Mouse (Mus musculus) CH12.LX (cell line): ENCODE measurements around the gene Gm10142. TPM values are rescaled to one million over a fixed set of nuclear protein-coding genes. Genes with fewer than 3 reads are reported as not detected.
A peak's percentile ranks its signal among the peaks of the same experiment; 100 is the strongest.

Source experiments
- DNase-seq: peaks from one replicate; pipeline ENCODE4 v3.0.0-alpha.2; 2013; ENCODE audit errors: extremely low read depth
- H3K27ac ChIP-seq: 2 replicates; pipeline ENCODE4 v1.5.1; 2012; ENCODE audit warnings: low read depth, mild to moderate bottlenecking, control low read depth, moderate library complexity; ENCODE audit not compliant: insufficient read depth
- H3K27me3 ChIP-seq: replicated peaks from 2 replicates; pipeline ENCODE3; 2012; ENCODE audit warnings: inconsistent platforms
- H3K36me3 ChIP-seq, 2 experiments: replicated peaks in 1 of 2; 2 replicates each; pipeline versions ENCODE3 to v1.6.1; 2012; ENCODE audit warnings: inconsistent platforms in 1 of 2, low read length in 1 of 2, mild to moderate bottlenecking in 1 of 2, mixed read lengths in 1 of 2, moderate library complexity in 1 of 2; ENCODE audit not compliant: control insufficient read depth in 1 of 2, insufficient read depth in 1 of 2
- H3K4me1 ChIP-seq, 2 experiments: 2 replicates each; pipeline ENCODE4 v1.6.1; 2012; ENCODE audit warnings: inconsistent platforms in 1 of 2, moderate library complexity in 1 of 2; ENCODE audit not compliant: insufficient read depth in 2 of 2, control insufficient read depth in 1 of 2
- H3K4me2 ChIP-seq: 2 replicates; pipeline ENCODE4 v1.6.1; 2012; ENCODE audit warnings: low read depth, mild to moderate bottlenecking, control low read depth; ENCODE audit not compliant: poor library complexity, insufficient read depth, severe bottlenecking
- H3K4me3 ChIP-seq, 3 experiments: fragments of 150-350 bp in 1 of 3; sonication (generic) in 1 of 3; replicated peaks in 1 of 3; 2 replicates each; pipeline versions ENCODE3 to v1.5.1; 2011 to 2012; ENCODE audit warnings: low read depth in 2 of 3, low read length in 2 of 3, mild to moderate bottlenecking in 2 of 3, moderate library complexity in 2 of 3, control low read depth in 1 of 3, improper control_type of control experiment in 1 of 3, inconsistent platforms in 1 of 3, mixed read lengths in 1 of 3; ENCODE audit not compliant: poor library complexity in 1 of 3
- H3K79me2 ChIP-seq: replicated peaks from 2 replicates; pipeline ENCODE4 v1.6.1; 2012; ENCODE audit warnings: mild to moderate bottlenecking, moderate library complexity; ENCODE audit not compliant: control insufficient read depth, poor library complexity, insufficient read depth, severe bottlenecking; ENCODE audit errors: extremely low read depth
- H3K9ac ChIP-seq: 2 replicates; pipeline ENCODE4 v1.6.1; 2012; ENCODE audit warnings: low read depth, mild to moderate bottlenecking, control low read depth, moderate library complexity; ENCODE audit not compliant: insufficient read depth
- H3K9me3 ChIP-seq: replicated peaks from 2 replicates; pipeline ENCODE3; 2012; ENCODE audit warnings: low read length, inconsistent platforms, mixed read lengths
- CTCF ChIP-seq, 2 experiments: IDR thresholded peaks in 1 of 2; conservative IDR thresholded peaks in 1 of 2; 2 replicates each; pipeline ENCODE4 v1.5.1; 2011 to 2012; ENCODE audit warnings: low read depth in 2 of 2, low read length in 2 of 2, improper control_type of control experiment in 1 of 2, inconsistent platforms in 1 of 2, mild to moderate bottlenecking in 1 of 2, moderate library complexity in 1 of 2
- E2F4 ChIP-seq: IDR thresholded peaks from 2 replicates; pipeline ENCODE4 v1.6.1; 2011; ENCODE audit warnings: low read depth, low read length, improper control_type of control experiment; ENCODE audit not compliant: insufficient replicate concordance
- EP300 ChIP-seq: IDR thresholded peaks from 2 replicates; pipeline ENCODE4 v1.6.1; 2011; ENCODE audit warnings: low read length, improper control_type of control experiment
- ETS1 ChIP-seq: conservative IDR thresholded peaks from 2 replicates; pipeline ENCODE4 v1.6.1; 2012; ENCODE audit warnings: low read depth, mild to moderate bottlenecking, inconsistent platforms, low read length, improper control_type of control experiment, moderate library complexity
- HCFC1 ChIP-seq: IDR thresholded peaks from 2 replicates; pipeline ENCODE4 v1.6.1; 2012; ENCODE audit warnings: low read depth, mild to moderate bottlenecking, inconsistent platforms, low read length, improper control_type of control experiment
- KAT2A ChIP-seq: IDR thresholded peaks from 2 replicates; pipeline ENCODE4 v1.6.1; 2012; ENCODE audit warnings: low read length, improper control_type of control experiment, inconsistent platforms; ENCODE audit not compliant: insufficient replicate concordance
- MAFK ChIP-seq: IDR thresholded peaks from 2 replicates; pipeline ENCODE4 v1.6.1; 2011; ENCODE audit warnings: low read length, improper control_type of control experiment; ENCODE audit not compliant: insufficient replicate concordance
- MAZ ChIP-seq: IDR thresholded peaks from 2 replicates; pipeline ENCODE4 v1.6.1; 2012; ENCODE audit warnings: low read depth, mild to moderate bottlenecking, inconsistent platforms, low read length, improper control_type of control experiment, moderate library complexity
- MEF2A ChIP-seq: IDR thresholded peaks from 2 replicates; pipeline ENCODE4 v1.6.1; 2014; ENCODE audit warnings: low read depth, mild to moderate bottlenecking, inconsistent platforms, low read length, improper control_type of control experiment, borderline replicate concordance
- MYC ChIP-seq: IDR thresholded peaks from 2 replicates; pipeline ENCODE4 v1.6.1; 2011; ENCODE audit warnings: low read depth, mild to moderate bottlenecking, improper control_type of control experiment, low read length
- NELFE ChIP-seq: IDR thresholded peaks from 2 replicates; pipeline ENCODE4 v1.6.1; 2011; ENCODE audit warnings: low read depth, low read length, improper control_type of control experiment
- POLR2AphosphoS2 ChIP-seq: IDR thresholded peaks from 2 replicates; pipeline ENCODE4 v1.6.1; 2011; ENCODE audit warnings: low read depth, low read length, improper control_type of control experiment
- RAD21 ChIP-seq: IDR thresholded peaks from 2 replicates; pipeline ENCODE4 v1.6.1; 2011; ENCODE audit warnings: low read depth, mild to moderate bottlenecking, low read length, improper control_type of control experiment, moderate library complexity
- RCOR1 ChIP-seq: conservative IDR thresholded peaks from 2 replicates; pipeline ENCODE4 v1.6.1; 2012; ENCODE audit warnings: low read depth, mild to moderate bottlenecking, inconsistent platforms, low read length, improper control_type of control experiment
- SMC3 ChIP-seq: IDR thresholded peaks from 2 replicates; pipeline ENCODE4 v1.6.1; 2011; ENCODE audit warnings: low read depth, low read length, improper control_type of control experiment
- TBP ChIP-seq: conservative IDR thresholded peaks from 2 replicates; pipeline ENCODE4 v1.6.1; 2011; ENCODE audit warnings: low read depth, low read length, improper control_type of control experiment
- TCF12 ChIP-seq: IDR thresholded peaks from 2 replicates; pipeline ENCODE4 v1.6.1; 2014; ENCODE audit warnings: low read depth, mild to moderate bottlenecking, inconsistent platforms, low read length, improper control_type of control experiment
- USF2 ChIP-seq: conservative IDR thresholded peaks from 2 replicates; pipeline ENCODE4 v1.6.1; 2011; ENCODE audit warnings: low read depth, low read length, improper control_type of control experiment
- dilution Hi-C: fragments of 300-500 bp; cut with MboI; formaldehyde crosslinking; loops from 2 replicates; pipeline ENCODE4 v1.14.3; 2020; ENCODE audit warnings: low sequenced_read_pairs; ENCODE audit not compliant: extremely low pct_unique_long_range_greater_than_20kb, extremely low pct_ligation_motif_present
- in situ Hi-C: fragments of 300-500 bp; cut with MboI; formaldehyde crosslinking; loops from 3 replicates; pipeline ENCODE4 v1.14.3; 2019; ENCODE audit warnings: low sequenced_read_pairs, low pct_ligation_motif_present, low pct_unique_long_range_greater_than_20kb, mixed read lengths
- polyA plus RNA-seq: library from polyadenylated mRNA; unstranded; fragments of >175 nt; gene quantifications from 2 replicates; pipeline ENCODE4 v1.2.1, GENCODE M21; 2012; ENCODE audit warnings: low read depth; ENCODE audit not compliant: insufficient read length
- total RNA-seq, 2 experiments: library from RNA; depleted of rRNA; stranded (reverse); fragments of 300-350 nt in 1 of 2; fragments of >200 nt in 1 of 2; gene quantifications; 2 replicates each; pipeline ENCODE4 v1.2.3; 2012 to 2014

The Gm10142 gene
- total and polyA plus RNA-seq, 3 experiments = not detected

DNA sequence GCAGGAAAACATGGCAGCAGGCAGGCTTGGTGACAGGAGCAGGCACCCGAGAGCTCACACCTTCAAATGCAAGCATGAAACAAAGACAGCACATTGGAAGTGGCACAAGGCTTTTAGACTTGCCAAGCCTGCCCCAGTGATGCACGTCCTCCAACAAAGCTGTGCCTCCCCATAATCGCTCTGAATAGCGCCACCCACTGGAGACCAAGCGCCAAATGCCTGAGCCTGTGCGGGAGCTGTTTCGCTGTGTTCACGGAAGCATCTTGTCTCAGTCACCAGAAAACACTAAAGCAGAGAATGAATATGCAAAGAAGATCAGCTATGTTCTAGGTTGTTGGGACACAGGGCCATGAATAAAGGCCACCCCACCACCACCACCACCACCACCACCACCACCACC is 9.2 kb downstream of the Gm10142 start:
- dilution Hi-C loops = no loop called here
- H3K79me2 ChIP-seq = no peaks in the 10 kb centered on the region
- TF ChIP-seq MEF2A (no peak), HCFC1 (no peak), CTCF (conservative IDR thresholded peaks at IDR 0.05 in 1 of 2, IDR thresholded peaks at IDR 0.05 in 1 of 2; ENCODE audit: low read depth in 2 of 2, low read length in 2 of 2) (peak in 1 of 2 experiments; percentile 33; a peak in 2 of 4 replicates), SMC3 (peak; percentile 30), TCF12 (no peak)
- no peak overlapping the region for H3K4me2 ChIP-seq
- no peak overlapping the region for H3K4me3 ChIP-seq
- H3K27ac ChIP-seq = no peak overlapping the region
- no peak overlapping the region for H3K9ac ChIP-seq
- H3K4me1 ChIP-seq = no peaks in the 10 kb centered on the region
- peaks cover 48% of the 10 kb centered on the region for H3K27me3 ChIP-seq
- H3K36me3 ChIP-seq = no peaks in the 10 kb centered on the region
- DNase-seq = no peak
- peaks cover 10% of the 10 kb centered on the region for H3K9me3 ChIP-seq
- in situ Hi-C loops = no loop called here

DNA sequence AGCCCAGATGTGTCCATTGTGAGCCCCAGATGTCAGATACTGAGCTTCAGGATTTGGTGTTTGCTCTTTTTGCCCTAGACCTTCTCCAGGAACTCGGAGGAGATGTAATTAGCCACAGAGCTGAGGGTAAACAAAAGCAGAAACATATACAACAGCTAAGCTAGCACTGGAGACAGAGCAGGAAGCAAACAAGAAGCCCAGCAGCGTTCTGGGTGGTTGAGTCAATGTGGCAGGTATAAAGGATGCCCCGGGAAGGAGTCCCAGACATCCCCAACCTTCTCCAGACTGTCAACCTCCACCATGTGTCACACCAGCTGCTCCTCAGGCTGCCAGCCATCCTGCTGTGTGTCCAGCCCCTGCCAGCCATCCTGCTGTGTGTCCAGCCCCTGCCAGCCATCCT is 10.6 kb downstream of the Gm10142 start, which contains the start of gene Gm10100:
TSS of gene Gm10100 (plus strand) at position 301 of the 400 bp plus-strand sequence.
- dilution Hi-C loops = no loop called here
- no peak for TF ChIP-seq KAT2A
- TF ChIP-seq MAZ = no peak
- no peak for TF ChIP-seq EP300
- TF ChIP-seq HCFC1 = no peak
- in situ Hi-C loops = no loop called here

DNA sequence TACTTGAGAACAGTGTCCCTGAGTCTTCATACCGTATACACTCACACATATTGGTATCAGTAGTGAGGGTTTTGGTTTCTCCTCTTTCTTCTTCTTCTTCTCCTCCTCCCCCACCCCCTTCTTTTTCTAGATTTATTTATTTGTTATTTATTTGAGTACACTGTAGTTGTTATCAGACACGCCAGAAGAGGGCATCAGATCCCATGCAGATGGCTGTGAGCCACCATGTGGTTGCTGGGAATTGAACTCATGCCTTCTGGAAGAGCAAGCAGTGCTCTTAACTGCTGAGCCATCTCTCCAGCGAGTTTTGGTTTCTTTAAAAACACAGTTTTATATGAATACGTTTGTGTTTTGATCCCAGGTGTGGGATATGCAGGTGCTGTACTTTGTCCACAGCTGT is 12.7 kb downstream of the Gm10142 start:
- no peak overlapping the region for H3K4me3 ChIP-seq
- no peak overlapping the region for H3K9ac ChIP-seq
- peaks cover 3% of the 10 kb centered on the region for H3K9me3 ChIP-seq
- H3K4me1 ChIP-seq = no peaks in the 10 kb centered on the region
- peaks cover 56% of the 10 kb centered on the region for H3K27me3 ChIP-seq
- H3K36me3 ChIP-seq = no peaks in the 10 kb centered on the region
- no peak for DNase-seq
- in situ Hi-C loops = no loop called here
- H3K79me2 ChIP-seq = no peaks in the 10 kb centered on the region
- no peak overlapping the region for H3K27ac ChIP-seq
- TF ChIP-seq ETS1 (no peak), NELFE (no peak), USF2 (no peak), HCFC1 (no peak), MYC (peak; percentile 65; the same call in 1 of the 2 replicates), MAZ (no peak), E2F4 (no peak), RAD21 (peak; percentile 23), POLR2AphosphoS2 (no peak), CTCF (conservative IDR thresholded peaks at IDR 0.05 in 1 of 2, IDR thresholded peaks at IDR 0.05 in 1 of 2; ENCODE audit: low read depth in 2 of 2, low read length in 2 of 2) (peak in 1 of 2 experiments; percentile 56; a peak in 2 of 4 replicates), RCOR1 (no peak), TBP (no peak), SMC3 (peak; percentile 29; the same call in 1 of the 2 replicates), MEF2A (no peak), MAFK (no peak)
- TF ChIP-seq, all 38 proteins: peak for 4
- dilution Hi-C loops = no loop called here
- no peak overlapping the region for H3K4me2 ChIP-seq

More for the DNA sequence above, 10.6 kb downstream of the Gm10142 start, which contains the start of gene Gm10100:
- H3K9me3 ChIP-seq = peaks cover 3% of the 10 kb centered on the region
- H3K4me1 ChIP-seq = no peaks in the 10 kb centered on the region
- H3K79me2 ChIP-seq = no peaks in the 10 kb centered on the region
- no peak within 1 kb of the TSS for H3K9ac ChIP-seq
- no peak within 1 kb of the TSS for H3K4me3 ChIP-seq
- H3K27ac ChIP-seq = no peak within 1 kb of the TSS
- no peaks in the 10 kb centered on the region for H3K36me3 ChIP-seq
- H3K4me2 ChIP-seq = no peak within 1 kb of the TSS
- peaks cover 51% of the 10 kb centered on the region for H3K27me3 ChIP-seq
- no peak for DNase-seq
